Comparison of ENCODE assay signal across 19 mouse cellular contexts in the genomic region with DNA sequence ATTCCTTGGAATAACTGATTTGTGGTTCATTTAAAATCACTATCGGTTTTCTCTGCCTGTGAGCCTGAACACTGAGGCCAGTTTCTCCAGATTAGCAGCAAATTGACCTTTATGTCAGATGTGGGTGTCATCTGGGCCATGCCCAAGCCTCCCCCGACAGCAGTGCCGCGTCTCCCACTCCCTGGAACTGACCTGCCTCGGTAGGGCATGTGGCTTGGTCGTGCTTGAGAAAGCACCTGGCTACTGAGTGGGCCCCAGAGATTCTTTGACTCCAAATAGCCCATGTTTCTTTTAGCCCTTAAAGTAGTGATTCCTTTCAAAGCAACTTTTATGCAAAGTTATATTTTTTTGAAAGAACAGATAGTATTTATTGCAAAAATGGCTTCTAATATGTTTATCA.
A peak's percentile ranks its signal among the peaks of the same experiment; 100 is the strongest.
DNase-seq lines count a peak whose midpoint lies in the region; ATAC-seq and TF ChIP-seq lines count a peak whose summit lies in the region.
"Had no signal": no experiment of that assay in that cellular context is flagged by ENCODE, and none has a peak within 500 bp of the region (broad histone marks: within the 10 kb centered on the region; RNA-seq: fewer than 3 reads in every experiment).

No protein-coding gene starts in this region.

- no peaks in the 10 kb centered on the region; the same call in 1 of the 2 replicates for H3K27me3 ChIP-seq in embryonic facial prominence, embryonic 13.5 days
- no peaks in the 10 kb centered on the region for H3K27me3 ChIP-seq in hindbrain, embryonic 13.5 days
- no peaks in the 10 kb centered on the region for H3K27me3 ChIP-seq in midbrain, embryonic 11.5 days (ENCODE audit: control insufficient read depth, insufficient read depth, low read length)
- H3K27me3 ChIP-seq: embryonic facial prominence, embryonic 12.5 days; liver, embryonic 12.5 days had no signal

- no peak for DNase-seq in layer of hippocampus, adult 2 months (ENCODE audit: low spot score in 2 of 2)
- no peak for DNase-seq in layer of hippocampus, adult 18-20 months (ENCODE audit: low spot score in 2 of 2)
- peak; percentile 85 for DNase-seq in midbrain, embryonic 11.5 days (ENCODE audit: low spot score, missing footprints)
- DNase-seq in natural killer cell, adult 2 months (ENCODE audit: low spot score in 2 of 2): no peak
- no peak for DNase-seq in embryo, embryonic 10.5 days (ENCODE audit: low spot score)
- no peak for DNase-seq in right cerebral cortex, postnatal 36 days (ENCODE audit: low spot score in 2 of 2)
- DNase-seq: adrenal gland, adult 2 months; cerebellum, adult 2 months; kidney, postnatal 14 days; layer of hippocampus, adult 9-11 months; lung, adult 2 months; lung, postnatal 36 days; right cerebral cortex, postnatal 4 days had no signal

- ATAC-seq in embryonic facial prominence, embryonic 13.5 days (ENCODE audit: insufficient number of reproducible peaks, insufficient read depth, low FRiP score, low TSS enrichment, low read depth): no peak
- ATAC-seq in hindbrain, embryonic 13.5 days (ENCODE audit: low FRiP score): no peak
- no peak for ATAC-seq in midbrain, embryonic 11.5 days (ENCODE audit: low FRiP score)
- ATAC-seq: forebrain, embryonic 16.5 days; liver, embryonic 12.5 days had no signal

- H3K9me3 ChIP-seq in embryonic facial prominence, embryonic 13.5 days: no peaks in the 10 kb centered on the region
- H3K9me3 ChIP-seq in hindbrain, embryonic 13.5 days: no peaks in the 10 kb centered on the region
- no peaks in the 10 kb centered on the region for H3K9me3 ChIP-seq in midbrain, embryonic 11.5 days (ENCODE audit: control insufficient read depth, low read length)
- H3K9me3 ChIP-seq: embryonic facial prominence, embryonic 12.5 days; liver, embryonic 12.5 days had no signal

- H3K36me3 ChIP-seq in embryonic facial prominence, embryonic 13.5 days: no peaks in the 10 kb centered on the region
- H3K36me3 ChIP-seq in hindbrain, embryonic 13.5 days: no peaks in the 10 kb centered on the region
- no peaks in the 10 kb centered on the region for H3K36me3 ChIP-seq in midbrain, embryonic 11.5 days (ENCODE audit: control insufficient read depth, insufficient read depth, low read length)
- H3K36me3 ChIP-seq: embryonic facial prominence, embryonic 12.5 days; liver, embryonic 12.5 days had no signal

- H3K4me1 ChIP-seq in embryonic facial prominence, embryonic 13.5 days: peaks cover 24% of the 10 kb centered on the region
- H3K4me1 ChIP-seq in hindbrain, embryonic 13.5 days (replicated peaks): peaks cover 35% of the 10 kb centered on the region
- peaks cover 23% of the 10 kb centered on the region for H3K4me1 ChIP-seq in midbrain, embryonic 11.5 days (ENCODE audit: control insufficient read depth, insufficient read depth, low read length)
- H3K4me1 ChIP-seq: liver, embryonic 12.5 days had no signal

- no peak for TF ChIP-seq CTCF in layer of hippocampus, adult 2 months (conservative IDR thresholded peaks at IDR 0.05)

- WGBS in embryonic facial prominence, embryonic 13.5 days: 13% methylated on average over 6 of the region's 6 CpGs
- WGBS in hindbrain, embryonic 13.5 days: 13% methylated on average over 6 of the region's 6 CpGs
- WGBS in midbrain, embryonic 11.5 days: 13% methylated on average over 6 of the region's 6 CpGs

- H3K4me2 ChIP-seq in embryonic facial prominence, embryonic 13.5 days: peak overlapping the region; percentile 33
- no peak overlapping the region for H3K4me2 ChIP-seq in hindbrain, embryonic 13.5 days
- H3K4me2 ChIP-seq in midbrain, embryonic 11.5 days: no peak overlapping the region
- H3K4me2 ChIP-seq: embryonic facial prominence, embryonic 12.5 days; heart, embryonic 11.5 days; liver, embryonic 12.5 days had no signal

- H3K27ac ChIP-seq in layer of hippocampus, adult 2 months: peak overlapping the region; percentile 72
- 0 out of 2 replicates have a peak overlapping the region, but pooled peaks have one; percentile 34 for H3K27ac ChIP-seq in embryonic facial prominence, embryonic 13.5 days
- peak overlapping the region; percentile 73 for H3K27ac ChIP-seq in hindbrain, embryonic 13.5 days
- no peak overlapping the region for H3K27ac ChIP-seq in midbrain, embryonic 11.5 days (ENCODE audit: low read depth, low read length)
- H3K27ac ChIP-seq: embryonic facial prominence, embryonic 12.5 days; liver, embryonic 12.5 days had no signal

- no peak overlapping the region for H3K4me3 ChIP-seq in layer of hippocampus, adult 2 months
- H3K4me3 ChIP-seq in embryonic facial prominence, embryonic 13.5 days: no peak overlapping the region
- H3K4me3 ChIP-seq in hindbrain, embryonic 13.5 days: no peak overlapping the region
- H3K4me3 ChIP-seq in midbrain, embryonic 11.5 days (ENCODE audit: low read depth, low read length): no peak overlapping the region
- H3K4me3 ChIP-seq: embryonic facial prominence, embryonic 12.5 days; liver, embryonic 12.5 days had no signal

- no peak overlapping the region for H3K9ac ChIP-seq in embryonic facial prominence, embryonic 13.5 days
- 0 out of 2 replicates have a peak overlapping the region, but pooled peaks have one; percentile 10 for H3K9ac ChIP-seq in hindbrain, embryonic 13.5 days
- no peak overlapping the region for H3K9ac ChIP-seq in midbrain, embryonic 11.5 days (ENCODE audit: low read length)
- H3K9ac ChIP-seq: embryonic facial prominence, embryonic 12.5 days; liver, embryonic 12.5 days had no signal
